Mouse (Mus musculus): ENCODE results near the gene Cks2.

- TF ChIP-seq CTCF (IDR thresholded peaks at IDR 0.05; ENCODE audit: low read depth): peak; percentile 37
- TF ChIP-seq EP300 (optimal IDR thresholded peaks at IDR 0.05): no peak
Measured at GRCm38 (mm10) chr13:51642171-51642778, 2.8 kb upstream of the Cks2 start.

All from stomach, postnatal 0 days (tissue).